Mouse (Mus musculus) limb, embryonic 10.5 days (tissue): Measurements from ENCODE around the gene Olfr549. TPM values are rescaled to one million over a fixed set of nuclear protein-coding genes. Genes with fewer than 3 reads are reported as not detected.

ENCODE experiments used
- DNase-seq: peaks from one replicate; pipeline ENCODE4 v3.0.0-alpha.2; 2017; ENCODE audit warnings: low spot score
- H3K27ac ChIP-seq: fragments of 300-500 bp; sonication (generic); 2 replicates; pipeline ENCODE4 v1.5.1; 2016; ENCODE audit warnings: mild to moderate bottlenecking
- H3K27me3 ChIP-seq: fragments of 300-500 bp; sonication (generic); 2 replicates; pipeline ENCODE4 v1.6.1; 2016; ENCODE audit warnings: low read depth, mild to moderate bottlenecking; ENCODE audit not compliant: poor library complexity, severe bottlenecking
- H3K36me3 ChIP-seq: fragments of 300-500 bp; sonication (generic); 2 replicates; pipeline ENCODE4 v1.6.1; 2016; ENCODE audit warnings: mild to moderate bottlenecking, moderate library complexity
- H3K4me1 ChIP-seq: fragments of 300-500 bp; sonication (generic); 2 replicates; pipeline ENCODE4 v1.6.1; 2016
- H3K4me3 ChIP-seq: fragments of 300-500 bp; sonication (generic); 2 replicates; pipeline ENCODE4 v1.5.1; 2016; ENCODE audit warnings: mild to moderate bottlenecking, moderate library complexity
- H3K9me3 ChIP-seq: fragments of 300-500 bp; sonication (generic); replicated peaks from 2 replicates; pipeline ENCODE4 v1.6.1; 2016; ENCODE audit warnings: mild to moderate bottlenecking
- WGBS: fragments of 180-500 bp; shearing (Covaris S2); methylation state at CpG from one replicate; pipeline ENCODE4 v1.1.7; 2016; 5-methylcytosine and 5-hydroxymethylcytosine counted together
- polyA plus RNA-seq: library from polyadenylated mRNA; unstranded; fragments of >200 nt; fragmentation: Nextera tagmentation; extraction: Ambion mirVana; gene quantifications from 2 replicates; pipeline ENCODE4 v1.2.1, GENCODE M21; 2016

The Olfr549 gene
- polyA plus RNA-seq, 1 experiment from 2014 or later, result not detected

GRCm38 (mm10) chr7:102540596-102540995 lies 9.1 kb upstream of the Olfr549 start, which contains the start of gene Olfr548-ps1:
TSS of gene Olfr548-ps1 (plus strand) at chr7:102540896.
- Histone ChIP-seq H3K4me3 (no peak within 1 kb of the TSS), H3K36me3 (no peaks in the 10 kb centered on the region), H3K9me3 (no peaks in the 10 kb centered on the region), H3K27me3 (no peaks in the 10 kb centered on the region), H3K27ac (no peak within 1 kb of the TSS), H3K4me1 (no peaks in the 10 kb centered on the region)
- DNase-seq, result no peak
- 81% methylated on average over 2 of the region's 2 CpGs for WGBS

DNA sequence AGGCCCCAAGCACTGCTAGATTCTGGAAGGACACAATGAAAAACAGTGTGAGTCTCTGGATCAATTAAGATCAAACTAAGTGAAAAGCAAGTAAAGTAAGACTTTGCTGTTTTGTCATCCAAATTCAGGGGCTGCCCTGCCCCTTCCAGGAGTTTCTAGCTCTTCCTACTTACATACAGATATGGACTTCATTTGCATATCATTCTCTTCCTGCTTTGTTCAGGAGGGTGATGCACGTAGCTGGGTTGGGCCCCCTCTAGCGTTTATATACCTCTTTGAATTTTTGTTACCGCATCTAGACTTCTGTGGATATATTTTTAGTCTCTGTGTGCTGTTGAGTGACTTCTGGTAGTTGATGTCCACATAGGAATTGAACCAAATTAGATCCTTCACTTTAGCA lies 8.4 kb upstream of the Olfr549 start:
- WGBS, result 66% methylated on average over 3 of the region's 3 CpGs
- DNase-seq, result no peak
- Histone ChIP-seq H3K4me3 (no peak overlapping the region), H3K27ac (no peak overlapping the region), H3K4me1 (no peaks in the 10 kb centered on the region), H3K27me3 (no peaks in the 10 kb centered on the region), H3K9me3 (no peaks in the 10 kb centered on the region), H3K36me3 (no peaks in the 10 kb centered on the region)

GRCm38 (mm10) chr7:102553279-102553678 lies 3.6 kb downstream of the Olfr549 start:
- Histone ChIP-seq H3K27ac (no peak overlapping the region), H3K4me1 (no peaks in the 10 kb centered on the region), H3K9me3 (no peaks in the 10 kb centered on the region), H3K4me3 (no peak overlapping the region), H3K27me3 (no peaks in the 10 kb centered on the region), H3K36me3 (no peaks in the 10 kb centered on the region)
- 86% methylated on average over 3 of the region's 3 CpGs for WGBS
- no peak for DNase-seq

GRCm38 (mm10) chr7:102564999-102565997 lies 15.6 kb downstream of the Olfr549 start, which contains the start of gene Trim21:
TSS of gene Trim21 (minus strand) at chr7:102565486.
- Histone ChIP-seq H3K27me3 (no peaks in the 10 kb centered on the region), H3K27ac (peak within 1 kb of the TSS; percentile 77), H3K36me3 (no peaks in the 10 kb centered on the region), H3K9me3 (no peaks in the 10 kb centered on the region), H3K4me1 (peaks cover 12% of the 10 kb centered on the region), H3K4me3 (peak within 1 kb of the TSS; percentile 57)
- peak; percentile 67 for DNase-seq
- WGBS, result 21% methylated on average over 10 of the region's 10 CpGs

DNA sequence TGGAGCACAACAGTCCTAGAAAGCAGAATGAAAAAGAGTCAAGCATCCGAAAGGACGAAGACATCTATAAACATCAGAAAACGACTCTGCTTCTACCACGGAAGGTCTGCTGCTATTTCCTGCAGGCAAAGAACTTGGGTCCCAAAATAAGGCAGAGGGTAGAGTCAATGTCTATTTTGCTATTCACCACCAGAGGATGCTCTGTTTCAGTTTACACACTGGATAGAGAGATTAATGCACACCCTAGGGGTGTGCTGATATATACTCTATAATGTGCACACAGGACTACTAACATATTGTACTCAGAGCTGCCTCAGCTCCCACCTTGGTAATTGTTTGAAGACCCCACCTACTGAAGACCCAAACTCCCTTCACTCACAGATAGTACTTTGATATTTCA lies 16.5 kb downstream of the Olfr549 start:
- H3K27ac ChIP-seq, result no peak overlapping the region
- no peak for DNase-seq
- no peaks in the 10 kb centered on the region for H3K9me3 ChIP-seq
- 91% methylated on average over 4 of the region's 4 CpGs for whole genome bisulfite sequencing
- H3K27me3 ChIP-seq, result no peaks in the 10 kb centered on the region
- no peaks in the 10 kb centered on the region for H3K36me3 ChIP-seq
- no peak overlapping the region for H3K4me3 ChIP-seq
- peaks cover 12% of the 10 kb centered on the region for H3K4me1 ChIP-seq

- no peaks in the 10 kb centered on the region for H3K4me1 ChIP-seq
- H3K9me3 ChIP-seq, result no peaks in the 10 kb centered on the region
- no peaks in the 10 kb centered on the region for H3K36me3 ChIP-seq
- no peaks in the 10 kb centered on the region for H3K27me3 ChIP-seq
- no peak within 1 kb of the TSS for H3K4me3 ChIP-seq
- H3K27ac ChIP-seq, result no peak within 1 kb of the TSS
- no peak for DNase-seq
- WGBS, result 94% methylated on average over 8 of the region's 8 CpGs
Observed at GRCm38 (mm10) chr7:102571142-102571541, 21.5 kb downstream of the Olfr549 start, which contains the start of gene Olfr550. TSS of gene Olfr550 (plus strand) at chr7:102571442.

- Histone ChIP-seq H3K36me3 (no peaks in the 10 kb centered on the region), H3K27ac (no peak overlapping the region), H3K27me3 (no peaks in the 10 kb centered on the region), H3K4me1 (no peaks in the 10 kb centered on the region), H3K4me3 (no peak overlapping the region), H3K9me3 (no peaks in the 10 kb centered on the region)
- 90% methylated on average over 3 of the region's 3 CpGs for WGBS
- no peak for DNase-seq
Observed at GRCm38 (mm10) chr7:102573174-102573830, 23.6 kb downstream of the Olfr549 start.

DNA sequence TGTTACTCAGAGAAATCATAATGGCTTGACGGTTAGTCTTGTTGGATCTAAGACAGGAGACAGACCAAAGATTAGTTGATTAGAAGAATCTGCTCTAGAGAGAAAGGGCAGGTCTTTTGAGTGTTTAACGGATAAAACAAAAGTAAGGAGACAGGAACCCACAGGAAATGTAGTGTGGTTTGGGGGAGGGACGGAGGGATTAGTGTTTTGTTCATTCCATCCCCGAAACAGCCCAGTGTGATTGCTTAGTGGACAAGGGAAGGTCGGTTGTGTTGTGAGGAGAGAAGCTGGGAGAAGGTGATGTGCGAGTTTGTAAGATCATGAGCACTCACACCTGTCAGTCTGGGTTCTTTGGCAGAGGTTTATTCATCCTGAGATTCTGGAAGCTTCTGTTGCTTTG lies 26.3 kb downstream of the Olfr549 start:
- H3K4me1 ChIP-seq, result no peaks in the 10 kb centered on the region
- no peaks in the 10 kb centered on the region for H3K36me3 ChIP-seq
- no peak for DNase-seq
- H3K27me3 ChIP-seq, result no peaks in the 10 kb centered on the region
- 81% methylated on average over 6 of the region's 6 CpGs for WGBS
- no peak overlapping the region for H3K27ac ChIP-seq
- no peaks in the 10 kb centered on the region for H3K9me3 ChIP-seq
- no peak overlapping the region for H3K4me3 ChIP-seq

DNA sequence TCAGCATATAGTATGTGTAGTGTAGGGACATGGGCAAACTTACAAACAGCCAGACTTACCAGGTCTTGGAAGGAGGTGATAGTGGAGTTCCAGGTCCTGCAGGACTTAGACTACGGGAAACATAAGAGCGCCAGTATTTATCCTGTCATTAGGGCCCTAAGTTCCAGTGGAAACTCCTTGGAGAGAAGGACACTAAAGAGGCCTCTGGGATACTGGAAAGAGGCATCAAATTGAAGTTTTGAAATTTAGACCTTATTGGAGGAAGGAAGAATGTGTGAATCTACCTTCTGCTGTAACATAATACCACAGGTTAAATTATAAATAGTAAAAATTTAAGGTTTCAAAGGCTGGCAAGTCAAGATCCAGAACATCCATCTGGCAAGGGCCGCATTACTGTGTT lies 42.1 kb downstream of the Olfr549 start, which contains the start of gene Olfr551:
Gene Olfr551 (minus strand): TSS at position 101 of the 400 bp plus-strand sequence.
- no peaks in the 10 kb centered on the region for H3K9me3 ChIP-seq
- H3K4me1 ChIP-seq, result no peaks in the 10 kb centered on the region
- no peak within 1 kb of the TSS for H3K4me3 ChIP-seq
- no peak within 1 kb of the TSS for H3K27ac ChIP-seq
- H3K27me3 ChIP-seq, result no peaks in the 10 kb centered on the region
- WGBS, result 96% methylated on average over 3 of the region's 3 CpGs
- no peaks in the 10 kb centered on the region for H3K36me3 ChIP-seq
- no peak for DNase-seq

DNA sequence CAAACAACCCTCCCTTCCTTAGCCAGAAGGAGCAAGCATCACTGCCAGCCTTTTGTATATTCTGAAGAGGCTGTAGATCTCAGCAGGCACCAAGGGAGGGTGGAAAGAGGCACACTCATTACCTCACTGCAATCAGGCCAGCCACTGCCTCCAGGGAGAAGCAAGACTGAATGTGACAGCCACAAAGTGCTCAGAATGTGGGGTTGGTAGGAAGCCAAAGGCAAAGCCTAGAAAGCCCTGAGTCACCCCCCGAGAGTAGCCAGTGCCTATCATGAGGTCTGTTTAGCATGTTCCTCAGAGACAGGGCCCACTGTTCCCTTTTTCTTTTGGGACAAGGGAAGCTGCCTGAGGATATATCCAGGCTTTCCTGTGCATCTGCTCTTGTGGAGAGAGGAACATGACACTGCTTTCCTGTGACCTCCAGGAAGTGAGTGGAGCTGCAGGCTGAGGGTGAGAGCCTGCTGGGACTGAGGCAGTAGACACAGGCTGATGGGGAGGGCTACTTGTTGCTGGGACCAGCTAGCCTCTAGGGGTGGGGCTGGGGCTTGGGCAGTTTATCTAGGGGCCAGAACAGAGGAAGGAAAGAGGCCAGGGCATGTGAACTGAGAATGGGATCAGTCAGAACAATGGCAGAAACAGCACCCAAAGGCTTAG lies 47.8 kb downstream of the Olfr549 start, which contains the start of gene Olfr552:
Gene Olfr552 (plus strand): TSS at position 393 of the 654 bp plus-strand sequence.
- H3K9me3 ChIP-seq, result no peaks in the 10 kb centered on the region
- H3K27me3 ChIP-seq, result no peaks in the 10 kb centered on the region
- H3K4me3 ChIP-seq, result no peak within 1 kb of the TSS
- no peaks in the 10 kb centered on the region for H3K4me1 ChIP-seq
- WGBS, result 75% methylated on average over 1 of the region's 1 CpGs
- no peaks in the 10 kb centered on the region for H3K36me3 ChIP-seq
- H3K27ac ChIP-seq, result no peak within 1 kb of the TSS
- no peak for DNase-seq
